Mouse (Mus musculus) stomach, postnatal 0 days (tissue): Measurements from ENCODE around the gene Aspscr1. TPM values are rescaled to one million over a fixed set of nuclear protein-coding genes. Genes with fewer than 3 reads are reported as not detected.

ENCODE experiments used
- ATAC-seq: fragments of 200-750 bp; cut with Nextera tagmentation; 2 replicates; pipeline ENCODE4 v1.8.0; 2017; ENCODE audit not compliant: low FRiP score, low TSS enrichment
- DNase-seq: peaks from one replicate; pipeline ENCODE4 v3.0.0-alpha.2; 2016; ENCODE audit warnings: low spot score
- H3K27ac ChIP-seq: fragments of 300-500 bp; sonication (generic); replicated peaks from 2 replicates; pipeline ENCODE4 v1.5.1; 2014; ENCODE audit warnings: mild to moderate bottlenecking, control low read depth
- H3K27me3 ChIP-seq: fragments of 300-500 bp; sonication (generic); 2 replicates; pipeline ENCODE4 v1.6.1; 2014; ENCODE audit warnings: low read length; ENCODE audit not compliant: control insufficient read depth, insufficient read depth
- H3K36me3 ChIP-seq: fragments of 300-500 bp; sonication (generic); 2 replicates; pipeline ENCODE4 v1.6.1; 2014; ENCODE audit warnings: low read length, mixed read lengths; ENCODE audit not compliant: control insufficient read depth, insufficient read depth
- H3K4me1 ChIP-seq: fragments of 300-500 bp; sonication (generic); replicated peaks from 2 replicates; pipeline ENCODE4 v1.6.1; 2014; ENCODE audit warnings: antibody characterized with exemption; ENCODE audit not compliant: control insufficient read depth, insufficient read depth
- H3K4me2 ChIP-seq: fragments of 300-500 bp; sonication (generic); replicated peaks from 2 replicates; pipeline ENCODE4 v1.6.1; 2014; ENCODE audit warnings: low read depth, mild to moderate bottlenecking, control low read depth, moderate library complexity
- H3K4me3 ChIP-seq: fragments of 300-500 bp; sonication (generic); 2 replicates; pipeline ENCODE4 v1.5.1; 2014; ENCODE audit warnings: low read depth, low read length, control low read depth
- H3K9ac ChIP-seq: fragments of 300-500 bp; sonication (generic); 2 replicates; pipeline ENCODE4 v1.6.1; 2014; ENCODE audit warnings: mild to moderate bottlenecking, low read length, control low read depth, mixed read lengths
- H3K9me3 ChIP-seq: fragments of 300-500 bp; sonication (generic); 2 replicates; pipeline ENCODE4 v1.6.1; 2016; ENCODE audit warnings: low read length; ENCODE audit not compliant: control insufficient read depth
- CTCF ChIP-seq: IDR thresholded peaks from 2 replicates; pipeline ENCODE4 v1.5.1; 2016; ENCODE audit warnings: antibody characterized with exemption, low read depth, mild to moderate bottlenecking, moderate library complexity
- EP300 ChIP-seq: optimal IDR thresholded peaks from 2 replicates; pipeline ENCODE3; 2016; ENCODE audit warnings: antibody characterized with exemption
- WGBS: fragments of 180-500 bp; shearing (Covaris S2); extraction: QIAGEN DNeasy Blood & Tissue Kit; methylation state at CpG from one replicate; pipeline ENCODE4 v1.1.7; 2014; 5-methylcytosine and 5-hydroxymethylcytosine counted together
- polyA plus RNA-seq: library from polyadenylated mRNA; unstranded; fragments of >200 nt; fragmentation: Nextera tagmentation; extraction: Ambion mirVana; gene quantifications from 2 replicates; pipeline ENCODE4 v1.2.1, GENCODE M21; 2015

The Aspscr1 gene
- polyA plus RNA-seq, 1 experiment from 2014 or later = 74.1 TPM

DNA sequence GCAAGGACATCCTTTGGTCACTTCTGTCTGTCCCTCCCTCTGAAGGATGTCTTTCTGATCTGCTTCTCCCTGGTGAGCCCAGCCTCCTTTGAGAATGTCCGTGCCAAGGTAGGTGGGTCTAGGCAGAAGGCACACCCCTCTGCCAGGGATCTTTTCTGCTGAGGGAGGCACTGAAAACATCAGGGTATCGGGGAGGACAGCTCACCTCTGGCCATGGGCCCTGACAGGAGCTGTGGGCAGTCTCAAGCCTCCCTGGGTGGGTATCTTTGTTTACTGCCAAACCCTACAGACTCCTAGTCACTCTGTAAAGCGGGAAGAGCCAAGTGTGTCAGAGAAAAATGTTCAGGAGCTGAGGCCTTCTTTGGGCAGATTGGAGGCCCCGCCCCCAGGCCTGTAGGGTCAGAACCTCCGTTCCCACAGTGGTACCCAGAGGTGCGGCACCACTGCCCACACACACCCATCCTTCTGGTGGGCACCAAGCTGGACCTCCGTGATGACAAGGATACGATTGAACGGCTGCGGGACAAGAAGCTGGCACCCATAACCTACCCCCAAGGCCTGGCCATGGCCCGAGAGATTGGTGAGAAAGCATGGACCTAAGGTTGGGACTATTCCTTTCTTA is 50.1 kb downstream of the Aspscr1 start:
- ATAC-seq = no peak
- no peak overlapping the region for H3K9ac ChIP-seq
- 78% methylated on average over 11 of the region's 11 CpGs for WGBS
- DNase-seq = peak; percentile 24
- no peak overlapping the region; the same call in 1 of the 2 replicates for H3K4me2 ChIP-seq
- TF ChIP-seq EP300 = no peak
- TF ChIP-seq CTCF = no peak
- H3K27ac ChIP-seq = no peak overlapping the region
- H3K9me3 ChIP-seq = no peaks in the 10 kb centered on the region
- H3K27me3 ChIP-seq = no peaks in the 10 kb centered on the region
- peaks cover 8% of the 10 kb centered on the region; the same call in 1 of the 2 replicates for H3K4me1 ChIP-seq
- no peaks in the 10 kb centered on the region for H3K36me3 ChIP-seq
- H3K4me3 ChIP-seq = no peak overlapping the region

- Histone ChIP-seq H3K4me1 (peaks cover 8% of the 10 kb centered on the region; the same call in 1 of the 2 replicates), H3K36me3 (no peaks in the 10 kb centered on the region), H3K27me3 (no peaks in the 10 kb centered on the region), H3K9ac (no peak overlapping the region), H3K9me3 (no peaks in the 10 kb centered on the region), H3K4me3 (no peak overlapping the region), H3K4me2 (no peak overlapping the region), H3K27ac (no peak overlapping the region)
- DNase-seq (no peak), ATAC-seq (no peak)
- WGBS = 84% methylated on average over 7 of the region's 7 CpGs
- no peak for TF ChIP-seq CTCF
- no peak for TF ChIP-seq EP300
These were observed 50.7 kb downstream of the Aspscr1 start for GRCm38 (mm10) chr11:120723509-120723908.

DNA sequence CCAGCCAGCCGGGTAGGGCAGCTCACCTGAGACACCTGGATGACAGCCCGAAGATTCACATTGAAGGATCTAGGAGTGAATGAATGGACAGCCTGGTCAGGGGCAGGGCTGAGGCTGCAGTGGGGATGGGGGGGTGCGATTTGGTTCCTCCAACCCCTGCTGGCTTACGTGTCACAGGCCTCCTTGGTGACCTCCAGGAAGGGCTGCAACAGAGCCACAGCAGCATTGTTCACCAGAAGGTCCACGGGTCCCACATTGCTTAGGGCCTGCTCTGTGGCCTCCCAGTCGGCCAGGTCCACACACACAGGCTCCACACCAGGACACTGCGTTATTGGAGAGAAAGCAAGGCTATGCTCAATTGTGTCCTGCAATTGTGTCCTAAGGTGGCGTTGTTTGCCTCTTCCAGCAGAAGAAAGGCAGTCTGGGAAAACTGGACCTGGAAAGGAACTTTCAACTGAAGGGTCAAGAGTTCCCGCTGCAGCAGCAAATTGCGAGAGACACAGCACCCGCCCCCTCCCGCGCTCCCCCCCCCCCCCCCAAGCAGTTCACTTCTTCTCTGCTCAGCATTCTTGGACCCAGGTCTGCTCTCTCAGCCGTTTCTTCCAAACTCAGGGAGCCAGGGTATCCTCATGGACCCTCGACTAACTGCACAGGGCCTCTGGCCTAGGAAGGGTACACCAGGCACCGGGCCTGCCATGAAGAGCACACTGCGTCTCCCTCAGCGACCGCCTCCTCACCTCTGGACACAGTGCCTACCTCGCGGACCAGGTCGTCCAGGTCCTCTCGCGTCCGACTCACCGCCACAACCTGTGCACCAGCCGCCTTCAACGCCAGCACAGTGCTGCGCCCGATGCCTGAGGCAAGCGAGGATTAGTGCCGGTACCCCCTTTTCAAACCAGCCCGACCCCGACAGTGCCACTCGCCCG is 53.7 kb downstream of the Aspscr1 start:
- Histone ChIP-seq H3K36me3 (no peaks in the 10 kb centered on the region), H3K4me3 (peak overlapping the region; percentile 51), H3K4me2 (peak overlapping the region; percentile 71), H3K4me1 (0 out of 2 replicates have a peak, but pooled peaks cover 8% of the 10 kb centered on the region), H3K9me3 (no peaks in the 10 kb centered on the region), H3K9ac (peak overlapping the region; percentile 56), H3K27ac (0 out of 2 replicates have a peak overlapping the region, but pooled peaks have one; percentile 24), H3K27me3 (no peaks in the 10 kb centered on the region)
- ATAC-seq (peak; percentile 51), DNase-seq (no peak)
- WGBS = 18% methylated on average over 34 of the region's 36 CpGs
- TF ChIP-seq CTCF (no peak; the same call in 1 of the 2 replicates), EP300 (no peak)

DNA sequence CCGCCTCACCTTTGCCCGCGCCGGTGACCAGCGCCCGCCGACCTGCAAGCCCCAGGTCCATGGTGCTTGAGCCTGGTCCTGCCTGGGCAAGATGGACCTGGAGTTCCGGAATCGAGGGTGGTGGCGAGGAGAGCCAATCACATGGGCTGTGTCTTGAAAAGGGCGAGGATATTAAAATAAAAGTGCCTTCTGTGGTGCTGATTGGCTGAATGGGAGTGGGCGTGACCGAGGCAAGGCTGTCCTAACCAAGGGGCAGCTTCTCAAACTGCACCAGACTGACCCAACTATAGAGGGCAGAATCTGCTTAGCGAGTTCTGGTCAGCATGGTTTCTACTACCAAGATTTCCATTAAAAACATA is 54.4 kb downstream of the Aspscr1 start, which contains the start of gene Dcxr:
Gene Dcxr, minus strand, starts transcription at position 113 of the 359 bp plus-strand sequence.
- peak; percentile 73 for TF ChIP-seq CTCF
- no peak for TF ChIP-seq EP300
- ATAC-seq (peak; percentile 90), DNase-seq (peak; percentile 95)
- H3K4me2 ChIP-seq = peak within 1 kb of the TSS; percentile 71
- peak within 1 kb of the TSS; percentile 51 for H3K4me3 ChIP-seq
- H3K27me3 ChIP-seq = no peaks in the 10 kb centered on the region
- 0 out of 2 replicates have a peak within 1 kb of the TSS, but pooled peaks have one; percentile 24 for H3K27ac ChIP-seq
- WGBS = under 1% methylated on average over 14 of the region's 14 CpGs
- no peaks in the 10 kb centered on the region for H3K36me3 ChIP-seq
- no peaks in the 10 kb centered on the region for H3K9me3 ChIP-seq
- peak within 1 kb of the TSS; percentile 56 for H3K9ac ChIP-seq
- 0 out of 2 replicates have a peak, but pooled peaks cover 5% of the 10 kb centered on the region for H3K4me1 ChIP-seq

DNA sequence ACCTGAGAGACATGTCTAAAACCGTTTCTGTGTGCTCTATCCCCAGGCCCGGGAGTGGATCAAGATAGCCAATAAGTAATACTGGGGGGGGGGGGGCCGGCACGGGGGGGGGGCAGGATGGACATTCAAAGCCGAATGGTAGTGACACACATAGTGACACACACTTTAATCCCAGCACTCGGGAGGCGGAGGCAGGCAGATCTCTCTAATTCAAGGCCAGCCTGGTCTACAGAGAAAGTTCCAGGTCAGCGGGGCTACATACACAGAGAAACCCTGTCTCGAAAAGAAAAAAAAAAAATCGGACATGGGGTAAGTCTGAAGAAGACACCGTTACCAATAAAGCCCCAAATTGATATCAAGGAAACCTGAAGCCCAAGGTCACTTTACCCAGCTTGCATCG is 54.8 kb downstream of the Aspscr1 start:
- WGBS = 64% methylated on average over 12 of the region's 12 CpGs
- Histone ChIP-seq H3K4me3 (no peak overlapping the region), H3K4me2 (no peak overlapping the region), H3K36me3 (no peaks in the 10 kb centered on the region), H3K9me3 (no peaks in the 10 kb centered on the region), H3K4me1 (0 out of 2 replicates have a peak, but pooled peaks cover 5% of the 10 kb centered on the region), H3K27ac (no peak overlapping the region), H3K9ac (no peak overlapping the region), H3K27me3 (no peaks in the 10 kb centered on the region)
- ATAC-seq = no peak
- DNase-seq = no peak
- TF ChIP-seq CTCF = no peak
- TF ChIP-seq EP300 = no peak
